Mouse (Mus musculus): Measurements from ENCODE around the gene Ccdc149. TPM values are rescaled to one million over a fixed set of nuclear protein-coding genes. Genes with fewer than 3 reads are reported as not detected.

Ccdc149 gene
- polyA plus RNA-seq, 1 experiment from 2014 or later = 3.4 TPM

GRCm38 (mm10) chr5:52352730-52353129 lies 118.6 kb downstream of the Ccdc149 start:
- Histone ChIP-seq H3K9ac (replicated peaks; ENCODE audit: low read length) (no peak overlapping the region), H3K4me2 (replicated peaks; ENCODE audit: low read depth, low read length) (no peak overlapping the region), H3K4me3 (ENCODE audit: low read length) (no peak overlapping the region), H3K9me3 (ENCODE audit: low read length) (no peaks in the 10 kb centered on the region), H3K36me3 (ENCODE audit: insufficient read depth, low read length) (no peaks in the 10 kb centered on the region), H3K4me1 (ENCODE audit: insufficient read depth, low read length) (peaks cover 5% of the 10 kb centered on the region; the same call in 1 of the 2 replicates), H3K27ac (ENCODE audit: low read length) (no peak overlapping the region), H3K27me3 (ENCODE audit: insufficient read depth, low read length) (no peaks in the 10 kb centered on the region)
- no peak for ATAC-seq (ENCODE audit: low FRiP score, low TSS enrichment)
- 89% methylated on average over 5 of the region's 5 CpGs for WGBS

GRCm38 (mm10) chr5:52351561-52351960 lies 119.8 kb downstream of the Ccdc149 start:
- H3K4me3 ChIP-seq (ENCODE audit: low read length) = no peak overlapping the region

GRCm38 (mm10) chr5:52350451-52350850 lies 120.9 kb downstream of the Ccdc149 start:
- Histone ChIP-seq H3K4me2 (replicated peaks; ENCODE audit: low read depth, low read length) (no peak overlapping the region), H3K9ac (replicated peaks; ENCODE audit: low read length) (no peak overlapping the region), H3K4me3 (ENCODE audit: low read length) (no peak overlapping the region), H3K27ac (ENCODE audit: low read length) (no peak overlapping the region), H3K27me3 (ENCODE audit: insufficient read depth, low read length) (no peaks in the 10 kb centered on the region), H3K36me3 (ENCODE audit: insufficient read depth, low read length) (no peaks in the 10 kb centered on the region), H3K4me1 (ENCODE audit: insufficient read depth, low read length) (no peaks in the 10 kb centered on the region), H3K9me3 (ENCODE audit: low read length) (no peaks in the 10 kb centered on the region)
- ATAC-seq (ENCODE audit: low FRiP score, low TSS enrichment) = no peak
- 89% methylated on average over 2 of the region's 2 CpGs for WGBS

More at GRCm38 (mm10) chr5:52351561-52351960, 119.8 kb downstream of the Ccdc149 start:
- ATAC-seq (ENCODE audit: low FRiP score, low TSS enrichment) = no peak
- no peaks in the 10 kb centered on the region for H3K27me3 ChIP-seq (ENCODE audit: insufficient read depth, low read length)
- no peak overlapping the region for H3K4me2 ChIP-seq (replicated peaks; ENCODE audit: low read depth, low read length)
- no peaks in the 10 kb centered on the region for H3K4me1 ChIP-seq (ENCODE audit: insufficient read depth, low read length)
- H3K9me3 ChIP-seq (ENCODE audit: low read length) = no peaks in the 10 kb centered on the region
- H3K9ac ChIP-seq (replicated peaks; ENCODE audit: low read length) = no peak overlapping the region
- WGBS = 85% methylated on average over 2 of the region's 2 CpGs
- H3K27ac ChIP-seq (ENCODE audit: low read length) = no peak overlapping the region
- H3K36me3 ChIP-seq (ENCODE audit: insufficient read depth, low read length) = no peaks in the 10 kb centered on the region

DNA sequence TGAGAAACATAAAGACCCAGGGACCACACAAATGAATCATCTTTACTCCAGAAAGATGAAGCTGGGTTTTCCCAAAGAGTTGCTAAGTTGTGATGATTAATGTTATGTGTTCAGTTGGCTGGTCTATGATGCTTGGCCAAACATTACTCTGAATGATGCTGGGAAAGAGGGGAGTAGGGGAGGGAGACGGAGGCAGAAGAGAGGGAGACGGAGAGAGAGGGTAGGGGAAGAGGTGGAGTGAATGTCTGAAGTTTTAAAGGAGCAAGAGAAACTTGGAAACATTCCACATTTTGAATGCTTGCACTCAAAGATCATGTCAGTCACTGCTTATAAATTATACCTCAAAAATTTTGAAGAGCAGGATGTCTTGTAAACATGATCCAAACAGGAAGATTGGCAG lies 124.4 kb downstream of the Ccdc149 start:
- Histone ChIP-seq H3K4me3 (ENCODE audit: low read length) (no peak overlapping the region), H3K9me3 (ENCODE audit: low read length) (no peaks in the 10 kb centered on the region), H3K27me3 (ENCODE audit: insufficient read depth, low read length) (no peaks in the 10 kb centered on the region), H3K9ac (replicated peaks; ENCODE audit: low read length) (no peak overlapping the region), H3K4me2 (replicated peaks; ENCODE audit: low read depth, low read length) (no peak overlapping the region), H3K36me3 (ENCODE audit: insufficient read depth, low read length) (no peaks in the 10 kb centered on the region), H3K27ac (ENCODE audit: low read length) (no peak overlapping the region), H3K4me1 (ENCODE audit: insufficient read depth, low read length) (no peaks in the 10 kb centered on the region)
- ATAC-seq (ENCODE audit: low FRiP score, low TSS enrichment) = no peak
- 51% methylated on average over 2 of the region's 2 CpGs for WGBS

GRCm38 (mm10) chr5:52339134-52339533 lies 132.2 kb downstream of the Ccdc149 start:
- ATAC-seq (ENCODE audit: low FRiP score, low TSS enrichment) = no peak
- 89% methylated on average over 2 of the region's 2 CpGs for WGBS
- no peak overlapping the region for H3K9ac ChIP-seq (replicated peaks; ENCODE audit: low read length)
- H3K9me3 ChIP-seq (ENCODE audit: low read length) = no peaks in the 10 kb centered on the region
- H3K4me1 ChIP-seq (ENCODE audit: insufficient read depth, low read length) = no peaks in the 10 kb centered on the region
- no peak overlapping the region for H3K4me3 ChIP-seq (ENCODE audit: low read length)
- H3K36me3 ChIP-seq (ENCODE audit: insufficient read depth, low read length) = no peaks in the 10 kb centered on the region
- no peak overlapping the region for H3K27ac ChIP-seq (ENCODE audit: low read length)
- no peak overlapping the region for H3K4me2 ChIP-seq (replicated peaks; ENCODE audit: low read depth, low read length)
- no peaks in the 10 kb centered on the region for H3K27me3 ChIP-seq (ENCODE audit: insufficient read depth, low read length)

DNA sequence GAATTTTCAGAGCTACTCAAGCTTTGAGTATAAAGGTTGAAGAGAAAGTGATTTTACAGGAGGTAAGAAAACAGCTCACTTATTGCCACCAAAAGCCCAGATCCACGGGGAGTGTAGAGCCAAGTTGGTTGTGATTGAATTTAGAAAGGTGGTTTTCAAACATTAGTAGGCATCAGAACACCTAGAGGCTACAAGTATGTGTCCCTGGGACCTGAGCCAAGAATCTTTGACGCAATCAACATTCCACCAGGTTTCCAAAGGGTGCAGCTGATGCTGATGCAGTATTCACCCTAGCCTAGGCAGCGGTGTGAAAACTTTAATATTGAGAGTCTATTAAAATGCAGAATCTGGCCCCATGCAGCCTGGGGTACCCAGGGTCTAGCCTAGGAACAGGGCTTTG lies 135.7 kb downstream of the Ccdc149 start:
- Histone ChIP-seq H3K4me2 (replicated peaks; ENCODE audit: low read depth, low read length) (no peak overlapping the region), H3K36me3 (ENCODE audit: insufficient read depth, low read length) (no peaks in the 10 kb centered on the region), H3K27ac (ENCODE audit: low read length) (no peak overlapping the region), H3K9ac (replicated peaks; ENCODE audit: low read length) (no peak overlapping the region), H3K4me3 (ENCODE audit: low read length) (no peak overlapping the region), H3K4me1 (ENCODE audit: insufficient read depth, low read length) (no peaks in the 10 kb centered on the region), H3K9me3 (ENCODE audit: low read length) (no peaks in the 10 kb centered on the region), H3K27me3 (ENCODE audit: insufficient read depth, low read length) (no peaks in the 10 kb centered on the region)
- WGBS = 73% methylated on average over 3 of the region's 3 CpGs
- ATAC-seq (ENCODE audit: low FRiP score, low TSS enrichment) = no peak

DNA sequence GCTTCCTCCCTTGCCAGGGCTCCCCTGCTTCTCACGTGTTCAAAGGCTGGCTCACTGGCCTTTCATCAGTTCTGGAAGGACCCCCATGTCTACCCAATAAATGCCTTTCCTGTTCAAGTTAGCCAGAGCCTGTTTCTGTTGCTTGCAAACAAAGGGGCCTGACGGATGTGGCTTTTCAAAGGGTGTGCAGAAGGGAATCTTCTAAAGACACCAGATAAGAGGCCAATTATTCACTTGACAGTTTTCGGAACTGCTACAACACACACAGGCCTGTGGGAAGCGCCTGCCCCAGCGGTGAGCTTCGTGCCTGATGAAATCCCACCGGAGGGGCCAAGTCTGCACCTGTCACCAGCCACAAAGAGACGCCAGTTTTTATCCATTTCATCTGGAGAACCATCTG lies 139.2 kb downstream of the Ccdc149 start:
- Histone ChIP-seq H3K9ac (replicated peaks; ENCODE audit: low read length) (no peak overlapping the region), H3K4me2 (replicated peaks; ENCODE audit: low read depth, low read length) (no peak overlapping the region), H3K4me1 (ENCODE audit: insufficient read depth, low read length) (no peaks in the 10 kb centered on the region), H3K27ac (ENCODE audit: low read length) (no peak overlapping the region), H3K9me3 (ENCODE audit: low read length) (no peaks in the 10 kb centered on the region), H3K27me3 (ENCODE audit: insufficient read depth, low read length) (no peaks in the 10 kb centered on the region), H3K36me3 (ENCODE audit: insufficient read depth, low read length) (no peaks in the 10 kb centered on the region), H3K4me3 (ENCODE audit: low read length) (no peak overlapping the region)
- WGBS = 53% methylated on average over 8 of the region's 8 CpGs
- no peak for ATAC-seq (ENCODE audit: low FRiP score, low TSS enrichment)

Other genes starting within 250 kb of the Ccdc149 start
- gene Sod3, start 107.7 kb downstream of the Ccdc149 start, polyA plus RNA-seq (2015; fragmentation: Nextera tagmentation; extraction: Ambion mirVana) = 28.1 and 28.2 TPM in 2 replicates
- gene Lgi2, start 94.9 kb upstream of the Ccdc149 start, polyA plus RNA-seq (2015; fragmentation: Nextera tagmentation; extraction: Ambion mirVana) = 2.5 and 2.9 TPM in 2 replicates
- gene Sepsecs, start 198.2 kb upstream of the Ccdc149 start, polyA plus RNA-seq (2015; fragmentation: Nextera tagmentation; extraction: Ambion mirVana) = 10.9 and 11.5 TPM in 2 replicates